Mouse (Mus musculus): ENCODE results near the gene Wiz. TPM values are rescaled to one million over a fixed set of nuclear protein-coding genes. Genes with fewer than 3 reads are reported as not detected.

Wiz gene
- total and polyA plus RNA-seq, 3 experiments: 1.2 to 25.4 (median 4.4) TPM

DNA sequence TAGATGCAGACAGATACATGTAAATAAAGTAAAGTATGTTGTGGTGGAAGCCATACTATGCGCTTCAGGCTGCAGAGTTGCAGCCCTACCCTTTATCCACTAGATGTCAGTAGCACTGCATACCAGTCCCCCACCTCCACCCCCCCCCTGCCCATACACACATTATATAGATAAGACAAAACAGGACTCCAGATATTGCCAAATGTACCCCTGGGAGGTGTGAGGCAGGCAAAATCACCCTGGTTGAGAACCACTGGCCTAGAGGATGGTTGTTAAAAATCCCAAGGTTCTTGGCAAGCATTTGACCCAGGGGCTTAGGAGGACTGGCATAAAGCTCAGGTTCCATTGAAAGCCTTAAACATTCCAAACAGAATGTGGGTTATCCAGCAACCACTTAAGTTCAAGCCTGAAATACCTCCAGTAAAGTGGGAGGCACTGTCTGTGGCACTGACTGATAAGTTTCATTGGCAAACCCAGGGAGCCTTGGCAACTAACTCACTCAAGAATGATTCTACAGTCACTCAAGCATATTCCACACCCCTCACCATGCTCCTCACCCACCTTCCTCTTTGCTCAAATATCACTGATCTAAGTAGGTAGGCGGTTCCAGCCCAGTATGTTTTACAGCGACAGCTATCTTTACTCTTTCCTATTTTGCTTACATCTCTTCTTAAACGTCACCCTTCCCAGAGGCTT, 40.1 kb downstream of the Wiz start (continued):
- peak; percentile 97 for TF ChIP-seq ZKSCAN1 (IDR thresholded peaks at IDR 0.05; ENCODE audit: borderline replicate concordance, low read depth, low read length)
- no peak for TF ChIP-seq ELF1 (IDR thresholded peaks at IDR 0.05; ENCODE audit: low read depth, low read length)

DNA sequence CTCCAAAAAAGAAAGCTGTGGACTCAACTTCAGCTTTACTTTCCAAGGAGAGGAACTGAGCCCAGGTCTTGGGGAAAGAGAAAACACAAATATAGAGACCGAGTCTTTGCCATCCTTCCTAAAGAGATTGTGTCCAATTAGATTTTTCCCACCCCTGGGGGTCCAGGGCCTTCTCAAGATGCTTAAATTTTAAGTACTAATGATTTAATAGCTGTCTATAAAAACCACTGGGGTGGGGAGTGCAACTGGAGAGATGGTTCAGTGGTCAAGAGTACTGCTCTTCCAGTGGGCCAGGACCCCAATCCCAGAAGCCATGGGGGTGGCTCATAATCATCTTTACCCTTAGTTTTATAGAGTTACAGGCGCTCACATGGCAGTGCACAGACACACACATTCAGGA, 40.8 kb downstream of the Wiz start:
- H3K27me3 ChIP-seq (replicated peaks): no peaks in the 10 kb centered on the region
- dilution Hi-C loops (cut with MboI; ENCODE audit: extremely low pct_ligation_motif_present, extremely low pct_unique_long_range_greater_than_20kb, low sequenced_read_pairs) (no loop called here), in situ Hi-C loops (cut with MboI; ENCODE audit: low pct_ligation_motif_present, low pct_unique_long_range_greater_than_20kb, low sequenced_read_pairs) (no loop called here)
- H3K9me3 ChIP-seq (replicated peaks; ENCODE audit: low read length): no peaks in the 10 kb centered on the region
- H3K27ac ChIP-seq (ENCODE audit: insufficient read depth, low read depth): no peak overlapping the region
- no peak overlapping the region for H3K4me3 ChIP-seq (replicated peaks in 1 of 3; ENCODE audit: low read depth in 2 of 3, low read length in 2 of 3, poor library complexity in 1 of 3)
- TF ChIP-seq CHD2 (IDR thresholded peaks at IDR 0.05; ENCODE audit: low read length): no peak
- TF ChIP-seq TCF12 (IDR thresholded peaks at IDR 0.05; ENCODE audit: low read depth, low read length): no peak
- TF ChIP-seq GABPA (IDR thresholded peaks at IDR 0.05; ENCODE audit: insufficient replicate concordance, low read depth, low read length): no peak
- no peak for TF ChIP-seq EP300 (IDR thresholded peaks at IDR 0.05; ENCODE audit: low read length)
- no peak for TF ChIP-seq BHLHE40 (IDR thresholded peaks at IDR 0.05; ENCODE audit: low read depth, low read length)
- no peak for TF ChIP-seq UBTF (IDR thresholded peaks at IDR 0.05; ENCODE audit: low read depth, low read length)
- TF ChIP-seq ZMIZ1 (IDR thresholded peaks at IDR 0.05; ENCODE audit: low read depth, low read length): no peak
- TF ChIP-seq SIN3A (IDR thresholded peaks at IDR 0.05; ENCODE audit: low read length): no peak
- TF ChIP-seq CTCF (conservative IDR thresholded peaks at IDR 0.05 in 1 of 2, IDR thresholded peaks at IDR 0.05 in 1 of 2; ENCODE audit: low read depth in 2 of 2, low read length in 2 of 2): no peak
- TF ChIP-seq SMC3 (IDR thresholded peaks at IDR 0.05; ENCODE audit: low read depth, low read length): no peak
- TF ChIP-seq ETS1 (conservative IDR thresholded peaks at IDR 0.05; ENCODE audit: low read depth, low read length): no peak
- no peak for TF ChIP-seq KAT2A (IDR thresholded peaks at IDR 0.05; ENCODE audit: insufficient replicate concordance, low read length)
- H3K4me2 ChIP-seq (ENCODE audit: insufficient read depth, low read depth, poor library complexity, severe bottlenecking): no peak overlapping the region; the same call in 1 of the 2 replicates
- H3K36me3 ChIP-seq (replicated peaks in 1 of 2; ENCODE audit: control insufficient read depth in 1 of 2, insufficient read depth in 1 of 2, low read length in 1 of 2): peaks cover 15 to 34% of the 10 kb centered on the region in 2 experiments
- H3K9ac ChIP-seq (ENCODE audit: insufficient read depth, low read depth): no peak overlapping the region
- peaks cover 0 to 26% of the 10 kb centered on the region in 2 experiments; a peak in 2 of 4 replicates for H3K4me1 ChIP-seq (ENCODE audit: control insufficient read depth in 1 of 2, insufficient read depth in 2 of 2)
- H3K79me2 ChIP-seq (replicated peaks; ENCODE audit: control insufficient read depth, extremely low read depth, insufficient read depth, poor library complexity, severe bottlenecking): peaks cover 36% of the 10 kb centered on the region
- no peak for DNase-seq (ENCODE audit: extremely low read depth)

DNA sequence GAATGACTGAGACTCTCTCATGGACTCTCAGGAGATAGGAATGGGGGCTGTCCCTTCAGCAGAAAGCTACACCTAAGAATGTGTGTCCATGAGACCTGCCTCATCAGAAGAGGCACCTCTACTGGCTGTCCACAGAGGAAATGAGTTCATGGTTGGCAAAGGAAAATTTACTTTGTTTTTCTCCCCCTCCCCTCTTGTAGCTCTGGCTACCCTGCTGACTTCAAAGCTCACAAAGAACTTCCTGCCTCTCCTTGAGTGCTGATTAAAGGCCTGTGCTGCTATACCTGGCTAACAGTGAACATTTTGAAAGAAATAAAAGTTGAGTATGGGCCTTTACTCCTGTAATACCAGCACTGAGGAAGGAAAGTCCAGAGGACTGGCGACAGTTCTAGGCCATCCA, 48.1 kb downstream of the Wiz start:
- Histone ChIP-seq H3K9me3 (replicated peaks; ENCODE audit: low read length) (no peaks in the 10 kb centered on the region), H3K36me3 (replicated peaks in 1 of 2; ENCODE audit: control insufficient read depth in 1 of 2, insufficient read depth in 1 of 2, low read length in 1 of 2) (peaks cover 54 to 74% of the 10 kb centered on the region in 2 experiments), H3K9ac (ENCODE audit: insufficient read depth, low read depth) (no peak overlapping the region), H3K27ac (ENCODE audit: insufficient read depth, low read depth) (no peak overlapping the region), H3K4me2 (ENCODE audit: insufficient read depth, low read depth, poor library complexity, severe bottlenecking) (no peak overlapping the region), H3K27me3 (replicated peaks) (no peaks in the 10 kb centered on the region), H3K4me1 (ENCODE audit: control insufficient read depth in 1 of 2, insufficient read depth in 2 of 2) (peaks cover 0 to 36% of the 10 kb centered on the region in 2 experiments; a peak in 1 of 4 replicates), H3K4me3 (replicated peaks in 1 of 3; ENCODE audit: low read depth in 2 of 3, low read length in 2 of 3, poor library complexity in 1 of 3) (no peak overlapping the region), H3K79me2 (replicated peaks; ENCODE audit: control insufficient read depth, extremely low read depth, insufficient read depth, poor library complexity, severe bottlenecking) (peaks cover 4% of the 10 kb centered on the region)
- DNase-seq (ENCODE audit: extremely low read depth): no peak
- in situ Hi-C loops (cut with MboI; ENCODE audit: low pct_ligation_motif_present, low pct_unique_long_range_greater_than_20kb, low sequenced_read_pairs) (loop anchor here (5.0 kb wide), 2 partner anchors 96 to 151 kb away; no protein-coding TSS in a partner anchor), dilution Hi-C loops (cut with MboI; ENCODE audit: extremely low pct_ligation_motif_present, extremely low pct_unique_long_range_greater_than_20kb, low sequenced_read_pairs) (no loop called here)
- TF ChIP-seq POLR2AphosphoS2 (IDR thresholded peaks at IDR 0.05; ENCODE audit: low read depth, low read length) (no peak), RCOR1 (conservative IDR thresholded peaks at IDR 0.05; ENCODE audit: low read depth, low read length) (no peak), MAZ (IDR thresholded peaks at IDR 0.05; ENCODE audit: low read depth, low read length) (no peak), ZMIZ1 (IDR thresholded peaks at IDR 0.05; ENCODE audit: low read depth, low read length) (no peak), UBTF (IDR thresholded peaks at IDR 0.05; ENCODE audit: low read depth, low read length) (no peak), HCFC1 (IDR thresholded peaks at IDR 0.05; ENCODE audit: low read depth, low read length) (no peak), GABPA (IDR thresholded peaks at IDR 0.05; ENCODE audit: insufficient replicate concordance, low read depth, low read length) (no peak), SIN3A (IDR thresholded peaks at IDR 0.05; ENCODE audit: low read length) (no peak), EP300 (IDR thresholded peaks at IDR 0.05; ENCODE audit: low read length) (no peak), MEF2A (IDR thresholded peaks at IDR 0.05; ENCODE audit: borderline replicate concordance, low read depth, low read length) (no peak), JUN (IDR thresholded peaks at IDR 0.05; ENCODE audit: insufficient read depth, low read depth, low read length) (no peak), MYC (IDR thresholded peaks at IDR 0.05; ENCODE audit: low read depth, low read length) (no peak), MXI1 (IDR thresholded peaks at IDR 0.05; ENCODE audit: low read depth, low read length) (no peak), TCF12 (IDR thresholded peaks at IDR 0.05; ENCODE audit: low read depth, low read length) (no peak), ZKSCAN1 (IDR thresholded peaks at IDR 0.05; ENCODE audit: borderline replicate concordance, low read depth, low read length) (no peak), RAD21 (IDR thresholded peaks at IDR 0.05; ENCODE audit: low read depth, low read length) (no peak), CHD1 (IDR thresholded peaks at IDR 0.05; ENCODE audit: low read depth, low read length) (no peak), KAT2A (IDR thresholded peaks at IDR 0.05; ENCODE audit: insufficient replicate concordance, low read length) (no peak)

All from CH12.LX (cell line).